Mouse (Mus musculus) neural tube, embryonic 12.5 days (tissue): Measurements from ENCODE around the gene Rbm47. TPM values are rescaled to one million over a fixed set of nuclear protein-coding genes. Genes with fewer than 3 reads are reported as not detected.

Experiments
- ATAC-seq: fragments of 200-750 bp; cut with Nextera tagmentation; 2 replicates; pipeline ENCODE4 v1.8.0; 2017; ENCODE audit warnings: low read depth, mild to moderate bottlenecking, moderate TSS enrichment, moderate library complexity; ENCODE audit not compliant: low FRiP score
- H3K27ac ChIP-seq: fragments of 300-500 bp; sonication (generic); 2 replicates; pipeline ENCODE4 v1.5.1; 2016
- H3K27me3 ChIP-seq: fragments of 300-500 bp; sonication (generic); replicated peaks from 2 replicates; pipeline ENCODE4 v1.6.1; 2016; ENCODE audit warnings: mild to moderate bottlenecking
- H3K36me3 ChIP-seq: fragments of 300-500 bp; sonication (generic); 2 replicates; pipeline ENCODE4 v1.6.1; 2016; ENCODE audit warnings: mild to moderate bottlenecking
- H3K4me1 ChIP-seq: fragments of 300-500 bp; sonication (generic); 2 replicates; pipeline ENCODE4 v1.6.1; 2016
- H3K4me2 ChIP-seq: fragments of 300-500 bp; sonication (generic); replicated peaks from 2 replicates; pipeline ENCODE4 v1.6.1; 2016; ENCODE audit warnings: mild to moderate bottlenecking
- H3K4me3 ChIP-seq: fragments of 300-500 bp; sonication (generic); 2 replicates; pipeline ENCODE4 v1.5.1; 2016
- H3K9ac ChIP-seq: fragments of 300-500 bp; sonication (generic); 2 replicates; pipeline ENCODE4 v1.6.1; 2016; ENCODE audit warnings: mild to moderate bottlenecking
- H3K9me3 ChIP-seq: fragments of 300-500 bp; sonication (generic); 2 replicates; pipeline ENCODE4 v1.6.1; 2016; ENCODE audit warnings: mild to moderate bottlenecking
- WGBS: fragments of 180-500 bp; shearing (Covaris S2); methylation state at CpG from one replicate; pipeline ENCODE4 v1.1.7; 2016; 5-methylcytosine and 5-hydroxymethylcytosine counted together
- polyA plus RNA-seq: library from polyadenylated mRNA; unstranded; fragments of >200 nt; fragmentation: Nextera tagmentation; extraction: Ambion mirVana; gene quantifications from 2 replicates; pipeline ENCODE4 v1.2.1, GENCODE M21; 2016

The Rbm47 gene
- polyA plus RNA-seq, 1 experiment from 2014 or later, result 1.4 TPM

DNA sequence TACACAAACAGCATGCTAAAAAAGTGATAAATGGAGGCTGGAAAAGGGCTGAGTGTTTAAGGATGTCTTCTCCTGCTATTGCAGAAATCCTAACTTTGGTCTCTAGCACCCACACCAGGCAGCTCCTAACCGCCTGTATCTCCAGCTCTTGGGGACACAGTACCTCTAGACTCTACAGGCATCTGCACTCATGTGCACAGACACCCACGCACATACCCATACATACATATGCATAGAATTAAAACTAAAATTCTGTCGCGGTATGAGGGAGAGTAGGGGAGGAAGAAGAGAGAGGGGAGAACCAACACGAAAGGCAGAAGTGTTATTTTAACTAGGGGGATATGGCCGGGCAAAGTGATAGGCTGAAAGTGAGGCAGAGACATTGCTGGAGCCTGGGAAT lies 33.7 kb downstream of the Rbm47 start:
- Histone ChIP-seq H3K36me3 (no peaks in the 10 kb centered on the region), H3K27me3 (no peaks in the 10 kb centered on the region), H3K9me3 (no peaks in the 10 kb centered on the region), H3K4me2 (no peak overlapping the region), H3K27ac (no peak overlapping the region), H3K4me1 (peaks cover 8% of the 10 kb centered on the region), H3K4me3 (no peak overlapping the region), H3K9ac (no peak overlapping the region)
- ATAC-seq, result no peak
- 66% methylated on average over 6 of the region's 6 CpGs for WGBS

DNA sequence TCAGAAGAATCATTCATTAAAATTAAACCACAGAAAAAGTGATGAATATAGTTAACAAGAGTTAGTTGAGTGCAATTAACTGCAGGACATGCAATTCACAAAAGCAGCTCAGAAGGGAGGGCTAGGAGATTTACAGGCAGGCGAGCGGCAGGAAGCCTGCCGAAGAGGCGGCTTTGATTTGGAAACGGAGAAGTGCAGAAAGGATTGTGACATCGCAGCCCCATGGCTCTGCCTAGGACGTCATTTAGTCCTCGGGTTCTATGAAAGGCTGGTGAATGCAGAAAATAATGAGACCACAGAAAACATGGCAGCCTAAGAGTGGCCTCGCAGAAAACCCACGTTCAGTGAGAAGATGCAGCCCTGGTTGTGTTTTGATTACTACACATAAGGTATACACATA lies 34.3 kb downstream of the Rbm47 start:
- Histone ChIP-seq H3K9ac (no peak overlapping the region), H3K27ac (no peak overlapping the region), H3K4me1 (peaks cover 8% of the 10 kb centered on the region), H3K27me3 (no peaks in the 10 kb centered on the region), H3K4me3 (no peak overlapping the region), H3K36me3 (no peaks in the 10 kb centered on the region), H3K4me2 (no peak overlapping the region), H3K9me3 (no peaks in the 10 kb centered on the region)
- ATAC-seq, result no peak
- WGBS, result 7% methylated on average over 10 of the region's 10 CpGs

- H3K27ac ChIP-seq, result no peak overlapping the region
- H3K27me3 ChIP-seq, result no peaks in the 10 kb centered on the region
- peaks cover 8% of the 10 kb centered on the region for H3K4me1 ChIP-seq
- WGBS, result 55% methylated on average over 4 of the region's 4 CpGs
- no peak overlapping the region for H3K9ac ChIP-seq
- H3K9me3 ChIP-seq, result no peaks in the 10 kb centered on the region
- H3K36me3 ChIP-seq, result no peaks in the 10 kb centered on the region
- H3K4me3 ChIP-seq, result no peak overlapping the region
- no peak for ATAC-seq
- H3K4me2 ChIP-seq, result no peak overlapping the region
Observed at GRCm38 (mm10) chr5:66137250-66137649, 35.7 kb downstream of the Rbm47 start.

DNA sequence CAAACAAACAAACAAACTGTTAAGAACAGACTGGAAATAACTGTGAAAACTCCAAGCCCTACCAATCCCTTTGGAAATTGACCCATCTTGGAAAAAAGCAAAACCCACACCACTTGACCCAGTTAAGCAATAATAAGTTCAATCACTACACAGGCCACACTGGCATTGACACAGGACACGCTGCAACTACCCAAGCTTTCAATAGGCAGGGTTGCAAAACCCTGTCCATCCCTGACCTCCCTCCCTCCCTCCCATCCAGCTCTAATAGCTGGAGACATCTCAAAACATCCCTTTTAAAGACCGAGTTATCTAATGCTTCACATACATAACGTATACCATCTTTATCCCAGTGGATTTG lies 37.1 kb downstream of the Rbm47 start:
- H3K36me3 ChIP-seq, result no peaks in the 10 kb centered on the region
- no peak overlapping the region for H3K9ac ChIP-seq
- H3K4me2 ChIP-seq, result no peak overlapping the region
- H3K27me3 ChIP-seq, result no peaks in the 10 kb centered on the region
- no peak for ATAC-seq
- H3K27ac ChIP-seq, result no peak overlapping the region
- WGBS, result 85% methylated on average over 3 of the region's 3 CpGs
- no peak overlapping the region for H3K4me3 ChIP-seq
- no peaks in the 10 kb centered on the region for H3K9me3 ChIP-seq
- H3K4me1 ChIP-seq, result peaks cover 8% of the 10 kb centered on the region

DNA sequence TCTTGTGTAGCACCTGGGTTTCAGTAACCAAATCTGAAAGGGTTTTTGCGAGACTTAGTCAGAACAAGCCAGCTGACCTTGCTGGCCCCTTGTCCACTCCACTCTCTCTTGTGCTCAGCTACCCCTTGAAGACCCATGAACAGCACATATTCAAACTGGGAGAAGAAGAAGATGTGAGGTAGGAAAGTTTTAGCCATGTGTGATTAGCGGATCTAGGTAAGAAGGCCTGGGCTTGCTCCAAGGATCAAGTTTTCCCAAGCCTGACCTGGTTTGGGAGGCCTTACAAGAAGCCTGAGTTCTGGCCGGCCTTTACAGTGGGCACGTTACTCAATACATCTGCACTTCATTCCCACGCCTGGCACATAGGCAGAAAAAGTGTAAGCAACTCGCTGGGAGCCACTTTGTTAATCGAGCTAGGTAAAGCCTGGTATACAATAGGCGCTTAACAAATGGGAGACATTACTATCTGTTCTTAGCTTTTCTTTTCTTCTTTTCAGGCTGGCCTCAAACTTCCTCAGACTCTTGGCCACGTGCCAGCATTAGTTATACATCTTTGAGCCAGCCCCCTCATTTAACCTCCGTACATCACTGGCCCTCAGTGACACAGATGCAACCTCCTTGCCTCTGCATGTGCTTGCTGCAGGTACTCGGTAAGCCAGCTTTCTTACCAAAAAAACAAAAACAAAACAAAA lies 37.6 kb downstream of the Rbm47 start:
- no peak overlapping the region for H3K4me3 ChIP-seq
- H3K27ac ChIP-seq, result no peak overlapping the region
- no peak overlapping the region for H3K4me2 ChIP-seq
- no peak overlapping the region for H3K9ac ChIP-seq
- H3K27me3 ChIP-seq, result no peaks in the 10 kb centered on the region
- ATAC-seq, result no peak
- H3K36me3 ChIP-seq, result no peaks in the 10 kb centered on the region
- 61% methylated on average over 11 of the region's 11 CpGs for WGBS
- no peaks in the 10 kb centered on the region for H3K9me3 ChIP-seq
- peaks cover 8% of the 10 kb centered on the region for H3K4me1 ChIP-seq

DNA sequence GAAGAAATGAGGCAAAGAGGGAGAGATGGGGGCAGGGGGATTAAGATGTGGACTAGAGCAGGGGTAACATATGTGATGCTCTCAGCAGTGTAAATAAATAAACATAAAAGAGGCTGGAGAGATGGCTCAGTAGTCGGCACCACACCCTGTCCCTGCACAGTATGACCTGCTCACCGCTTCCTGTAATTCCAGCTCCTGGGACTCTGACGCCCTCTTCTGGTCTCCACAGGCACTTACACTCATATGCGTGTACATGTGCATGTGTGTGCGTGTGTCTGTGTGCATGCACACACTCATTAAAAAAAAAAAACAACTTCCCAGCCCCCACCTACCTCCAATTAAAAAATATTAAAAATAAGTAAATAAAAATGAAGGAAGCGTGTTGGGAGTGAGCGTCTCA lies 38.3 kb downstream of the Rbm47 start:
- no peaks in the 10 kb centered on the region for H3K27me3 ChIP-seq
- H3K9ac ChIP-seq, result no peak overlapping the region
- H3K4me2 ChIP-seq, result no peak overlapping the region
- peaks cover 8% of the 10 kb centered on the region for H3K4me1 ChIP-seq
- H3K27ac ChIP-seq, result no peak overlapping the region
- H3K4me3 ChIP-seq, result no peak overlapping the region
- no peak for ATAC-seq
- H3K36me3 ChIP-seq, result no peaks in the 10 kb centered on the region
- no peaks in the 10 kb centered on the region for H3K9me3 ChIP-seq
- 93% methylated on average over 7 of the region's 7 CpGs for WGBS

- H3K27ac ChIP-seq, result no peak overlapping the region
- no peak overlapping the region for H3K4me3 ChIP-seq
- no peak overlapping the region for H3K9ac ChIP-seq
- no peak overlapping the region for H3K4me2 ChIP-seq
- 90% methylated on average over 3 of the region's 3 CpGs for WGBS
- ATAC-seq, result no peak
- no peaks in the 10 kb centered on the region for H3K9me3 ChIP-seq
- H3K36me3 ChIP-seq, result no peaks in the 10 kb centered on the region
- no peaks in the 10 kb centered on the region for H3K4me1 ChIP-seq
- no peaks in the 10 kb centered on the region for H3K27me3 ChIP-seq
Observed at GRCm38 (mm10) chr5:66128948-66129347, 44.0 kb downstream of the Rbm47 start.

- no peak for ATAC-seq
- H3K9me3 ChIP-seq, result no peaks in the 10 kb centered on the region
- no peaks in the 10 kb centered on the region for H3K36me3 ChIP-seq
- no peaks in the 10 kb centered on the region for H3K4me1 ChIP-seq
- H3K4me2 ChIP-seq, result no peak overlapping the region
- no peak overlapping the region for H3K9ac ChIP-seq
- WGBS, result 85% methylated on average over 11 of the region's 11 CpGs
- H3K27ac ChIP-seq, result no peak overlapping the region
- no peaks in the 10 kb centered on the region for H3K27me3 ChIP-seq
- no peak overlapping the region for H3K4me3 ChIP-seq
Observed at GRCm38 (mm10) chr5:66125418-66125817, 47.5 kb downstream of the Rbm47 start.

- no peak overlapping the region for H3K27ac ChIP-seq
- ATAC-seq, result no peak
- H3K9ac ChIP-seq, result no peak overlapping the region
- H3K36me3 ChIP-seq, result no peaks in the 10 kb centered on the region
- no peak overlapping the region for H3K4me3 ChIP-seq
- H3K4me2 ChIP-seq, result no peak overlapping the region
- WGBS, result 86% methylated on average over 9 of the region's 9 CpGs
- no peaks in the 10 kb centered on the region for H3K9me3 ChIP-seq
- no peaks in the 10 kb centered on the region for H3K27me3 ChIP-seq
- H3K4me1 ChIP-seq, result no peaks in the 10 kb centered on the region
Observed at GRCm38 (mm10) chr5:66124931-66125330, 48.0 kb downstream of the Rbm47 start.

- ATAC-seq, result no peak
- H3K36me3 ChIP-seq, result no peaks in the 10 kb centered on the region
- no peak overlapping the region for H3K4me2 ChIP-seq
- no peaks in the 10 kb centered on the region for H3K27me3 ChIP-seq
- H3K4me3 ChIP-seq, result no peak overlapping the region
- no peaks in the 10 kb centered on the region for H3K9me3 ChIP-seq
- WGBS, result 95% methylated on average over 4 of the region's 4 CpGs
- no peak overlapping the region for H3K9ac ChIP-seq
- H3K4me1 ChIP-seq, result no peaks in the 10 kb centered on the region
- no peak overlapping the region for H3K27ac ChIP-seq
Observed at GRCm38 (mm10) chr5:66124089-66124400, 48.9 kb downstream of the Rbm47 start.

DNA sequence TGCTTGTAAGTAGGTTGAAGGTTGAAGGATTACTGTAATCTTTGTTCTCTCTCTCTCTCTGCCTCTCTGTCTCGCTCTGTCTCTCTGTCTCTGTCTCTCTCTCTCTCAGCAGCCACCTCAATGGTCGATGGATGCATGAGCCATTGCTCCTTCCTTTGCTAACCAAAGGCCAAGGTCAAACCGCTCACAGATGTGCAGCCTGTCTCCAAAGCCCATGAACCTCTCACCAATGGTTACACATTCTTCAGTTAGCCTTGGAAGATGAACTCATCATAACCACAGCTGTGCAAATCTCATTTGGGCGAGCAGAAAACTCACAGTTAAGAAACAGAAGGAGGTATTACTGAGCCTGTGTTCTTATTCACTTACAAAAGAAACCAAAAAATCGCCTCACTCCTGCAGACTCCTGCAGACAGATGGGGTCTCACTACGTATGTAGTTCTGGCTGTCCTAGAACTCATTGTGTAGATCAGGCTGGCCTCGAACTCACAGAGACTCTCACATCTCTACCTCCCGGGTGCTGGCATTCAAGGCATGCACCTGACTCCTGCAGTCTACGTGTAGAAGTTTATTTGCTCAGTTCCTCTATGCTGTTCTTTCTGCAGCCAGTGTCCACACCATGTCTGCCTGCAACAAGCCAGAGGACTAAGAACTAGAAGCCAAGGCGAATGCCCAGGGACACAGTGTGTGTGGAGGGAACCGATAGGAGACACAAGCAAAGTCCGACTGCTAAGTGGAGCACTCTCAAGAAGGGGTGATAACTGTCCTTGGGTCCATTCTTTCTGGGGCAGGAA lies 49.4 kb downstream of the Rbm47 start:
- no peaks in the 10 kb centered on the region for H3K36me3 ChIP-seq
- no peaks in the 10 kb centered on the region for H3K27me3 ChIP-seq
- no peak overlapping the region for H3K27ac ChIP-seq
- no peaks in the 10 kb centered on the region for H3K4me1 ChIP-seq
- H3K4me3 ChIP-seq, result no peak overlapping the region
- H3K4me2 ChIP-seq, result no peak overlapping the region
- WGBS, result 89% methylated on average over 12 of the region's 12 CpGs
- H3K9ac ChIP-seq, result no peak overlapping the region
- no peaks in the 10 kb centered on the region for H3K9me3 ChIP-seq
- ATAC-seq, result no peak

GRCm38 (mm10) chr5:66121255-66121654 lies 51.7 kb downstream of the Rbm47 start:
- H3K4me2 ChIP-seq, result no peak overlapping the region
- no peak overlapping the region for H3K4me3 ChIP-seq
- H3K4me1 ChIP-seq, result no peaks in the 10 kb centered on the region
- H3K27ac ChIP-seq, result no peak overlapping the region
- no peak for ATAC-seq
- no peak overlapping the region for H3K9ac ChIP-seq
- no peaks in the 10 kb centered on the region for H3K27me3 ChIP-seq
- no peaks in the 10 kb centered on the region for H3K9me3 ChIP-seq
- no peaks in the 10 kb centered on the region for H3K36me3 ChIP-seq

- H3K27ac ChIP-seq, result no peak overlapping the region
- H3K4me2 ChIP-seq, result no peak overlapping the region
- no peaks in the 10 kb centered on the region for H3K9me3 ChIP-seq
- no peak for ATAC-seq
- WGBS, result 53% methylated on average over 14 of the region's 14 CpGs
- no peaks in the 10 kb centered on the region for H3K36me3 ChIP-seq
- H3K9ac ChIP-seq, result no peak overlapping the region
- H3K4me3 ChIP-seq, result no peak overlapping the region
- no peaks in the 10 kb centered on the region for H3K27me3 ChIP-seq
- no peaks in the 10 kb centered on the region for H3K4me1 ChIP-seq
Observed at GRCm38 (mm10) chr5:66114751-66115150, 58.2 kb downstream of the Rbm47 start.
